Mouse (Mus musculus): ENCODE measurements at regions not wholly inside any gene's neighbourhood (a gene's known extent, or its start where the extent isn't known, plus 50 kb on each side); places are given as distances from the start of the nearest gene placed in this dataset.
A peak's percentile ranks its signal among the peaks of the same experiment; 100 is the strongest.

DNA sequence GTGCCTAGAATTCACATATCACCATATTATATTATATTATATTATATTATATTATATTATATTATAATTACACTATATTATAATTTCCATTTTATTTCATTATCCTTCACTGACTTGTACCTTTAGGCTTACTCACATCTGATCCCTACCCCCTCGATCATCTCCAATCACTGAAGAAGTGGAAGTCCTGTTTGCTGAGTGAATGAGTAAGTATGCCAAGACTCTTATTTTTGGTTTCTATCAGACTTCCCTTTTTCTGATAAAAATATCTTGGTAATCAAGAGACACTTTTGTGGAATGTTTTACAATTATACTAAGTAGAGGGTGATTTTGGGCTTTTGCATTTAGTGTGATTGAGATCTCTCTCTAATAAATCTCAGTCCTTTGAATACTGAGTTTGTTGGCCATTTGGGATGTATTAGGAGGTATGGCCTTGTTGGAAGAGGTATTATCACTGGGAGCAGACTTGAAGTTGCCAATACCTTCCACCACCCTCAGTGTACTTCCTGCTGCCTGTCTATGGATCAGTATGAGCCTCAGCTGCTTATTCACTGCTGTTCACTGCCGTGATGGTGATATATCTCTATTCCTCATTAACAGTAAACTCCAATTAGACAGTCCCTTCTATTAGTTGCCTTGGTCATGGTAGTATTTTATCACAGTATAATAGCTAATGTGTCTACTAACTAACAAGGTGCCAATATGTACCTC lies 665.3 kb downstream of the Adgrl2 start:
- no peak for DNase-seq (ENCODE audit: low read depth)
- TF ChIP-seq CTCF (IDR thresholded peaks at IDR 0.05; ENCODE audit: borderline replicate concordance, extremely low read depth, insufficient read depth, insufficient read length) (no peak), POLR2A (IDR thresholded peaks at IDR 0.05; ENCODE audit: borderline replicate concordance, extremely low read depth, insufficient read depth, insufficient read length, poor library complexity, severe bottlenecking) (no peak)

DNA sequence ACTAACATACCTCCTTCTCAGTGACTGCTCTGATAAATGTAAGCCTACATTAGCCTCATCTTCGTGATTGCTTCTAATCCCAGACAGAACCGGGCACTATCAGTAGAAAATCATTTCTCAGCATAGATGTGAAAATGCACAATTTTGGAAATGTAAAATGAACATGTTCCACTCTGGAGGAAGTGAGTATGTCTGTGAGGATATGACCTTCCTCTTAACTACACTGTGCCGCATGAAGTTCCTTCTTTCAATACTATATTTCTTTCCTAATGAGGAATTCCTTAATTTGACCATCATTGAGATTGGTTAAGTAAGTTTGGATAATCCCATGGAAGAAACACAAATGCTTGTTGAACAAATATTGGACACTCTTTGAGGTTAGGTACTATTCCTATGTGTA lies 668.5 kb downstream of the Adgrl2 start:
- DNase-seq (ENCODE audit: low read depth): no peak
- no peak for TF ChIP-seq CTCF (IDR thresholded peaks at IDR 0.05; ENCODE audit: borderline replicate concordance, extremely low read depth, insufficient read depth, insufficient read length)
- no peak for TF ChIP-seq POLR2A (IDR thresholded peaks at IDR 0.05; ENCODE audit: borderline replicate concordance, extremely low read depth, insufficient read depth, insufficient read length, poor library complexity, severe bottlenecking)

- TF ChIP-seq POLR2A (IDR thresholded peaks at IDR 0.05; ENCODE audit: borderline replicate concordance, extremely low read depth, insufficient read depth, insufficient read length, poor library complexity, severe bottlenecking) (no peak), CTCF (IDR thresholded peaks at IDR 0.05; ENCODE audit: borderline replicate concordance, extremely low read depth, insufficient read depth, insufficient read length) (no peak)
Measured at GRCm38 (mm10) chr3:148316198-148316597, 674.2 kb downstream of the Adgrl2 start.

GRCm38 (mm10) chr3:148315286-148315685 lies 675.1 kb downstream of the Adgrl2 start:
- DNase-seq (ENCODE audit: low read depth): peak; percentile 45
- no peak for TF ChIP-seq CTCF (IDR thresholded peaks at IDR 0.05; ENCODE audit: borderline replicate concordance, extremely low read depth, insufficient read depth, insufficient read length)
- TF ChIP-seq POLR2A (IDR thresholded peaks at IDR 0.05; ENCODE audit: borderline replicate concordance, extremely low read depth, insufficient read depth, insufficient read length, poor library complexity, severe bottlenecking): no peak

More at GRCm38 (mm10) chr3:148316198-148316597, 674.2 kb downstream of the Adgrl2 start:
- DNase-seq (ENCODE audit: low read depth): no peak

GRCm38 (mm10) chr3:148295515-148295914 lies 694.8 kb downstream of the Adgrl2 start:
- no peak for DNase-seq (ENCODE audit: low read depth)
- TF ChIP-seq CTCF (IDR thresholded peaks at IDR 0.05; ENCODE audit: borderline replicate concordance, extremely low read depth, insufficient read depth, insufficient read length) (no peak), POLR2A (IDR thresholded peaks at IDR 0.05; ENCODE audit: borderline replicate concordance, extremely low read depth, insufficient read depth, insufficient read length, poor library complexity, severe bottlenecking) (no peak)

GRCm38 (mm10) chr3:148278978-148279377 lies 711.4 kb downstream of the Adgrl2 start:
- no peak for TF ChIP-seq CTCF (IDR thresholded peaks at IDR 0.05; ENCODE audit: borderline replicate concordance, extremely low read depth, insufficient read depth, insufficient read length)
- no peak for TF ChIP-seq POLR2A (IDR thresholded peaks at IDR 0.05; ENCODE audit: borderline replicate concordance, extremely low read depth, insufficient read depth, insufficient read length, poor library complexity, severe bottlenecking)
- DNase-seq (ENCODE audit: low read depth): peak; percentile 28

- TF ChIP-seq POLR2A (IDR thresholded peaks at IDR 0.05; ENCODE audit: borderline replicate concordance, extremely low read depth, insufficient read depth, insufficient read length, poor library complexity, severe bottlenecking) (no peak), CTCF (IDR thresholded peaks at IDR 0.05; ENCODE audit: borderline replicate concordance, extremely low read depth, insufficient read depth, insufficient read length) (no peak)
- no peak for DNase-seq (ENCODE audit: low read depth)
Measured at GRCm38 (mm10) chr3:148272159-148272848, 718.1 kb downstream of the Adgrl2 start.

- DNase-seq (ENCODE audit: low read depth): no peak
- TF ChIP-seq CTCF (IDR thresholded peaks at IDR 0.05; ENCODE audit: borderline replicate concordance, extremely low read depth, insufficient read depth, insufficient read length) (no peak), POLR2A (IDR thresholded peaks at IDR 0.05; ENCODE audit: borderline replicate concordance, extremely low read depth, insufficient read depth, insufficient read length, poor library complexity, severe bottlenecking) (no peak)
Measured at GRCm38 (mm10) chr3:148268812-148269211, 721.5 kb downstream of the Adgrl2 start.

- no peak for DNase-seq (ENCODE audit: low read depth)
- TF ChIP-seq POLR2A (IDR thresholded peaks at IDR 0.05; ENCODE audit: borderline replicate concordance, extremely low read depth, insufficient read depth, insufficient read length, poor library complexity, severe bottlenecking): no peak
- no peak for TF ChIP-seq CTCF (IDR thresholded peaks at IDR 0.05; ENCODE audit: borderline replicate concordance, extremely low read depth, insufficient read depth, insufficient read length)
Measured at GRCm38 (mm10) chr3:148259211-148259610, 731.1 kb downstream of the Adgrl2 start.

GRCm38 (mm10) chr3:148248617-148249016 lies 741.7 kb downstream of the Adgrl2 start:
- no peak for TF ChIP-seq POLR2A (IDR thresholded peaks at IDR 0.05; ENCODE audit: borderline replicate concordance, extremely low read depth, insufficient read depth, insufficient read length, poor library complexity, severe bottlenecking)
- no peak for TF ChIP-seq CTCF (IDR thresholded peaks at IDR 0.05; ENCODE audit: borderline replicate concordance, extremely low read depth, insufficient read depth, insufficient read length)
- DNase-seq (ENCODE audit: low read depth): peak; percentile 68

DNA sequence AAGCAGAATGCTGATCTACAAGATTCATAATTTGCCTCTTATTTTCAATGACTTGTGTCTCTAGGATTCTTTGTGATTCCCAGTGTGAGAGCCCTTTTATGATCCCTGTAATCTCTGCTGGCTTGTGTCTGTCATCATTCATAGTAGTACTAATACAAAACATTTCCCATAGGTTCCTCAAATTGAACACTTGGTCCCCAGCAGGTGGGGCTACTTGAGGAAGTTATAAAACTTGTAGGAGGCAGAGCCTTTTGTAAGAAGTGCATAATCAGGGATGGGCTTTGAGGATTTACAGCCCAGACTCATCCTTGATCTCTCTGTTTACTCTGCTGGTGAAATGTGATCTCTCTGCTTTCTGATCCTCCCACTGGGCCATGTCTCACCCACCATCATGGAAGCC lies 743.6 kb downstream of the Adgrl2 start:
- DNase-seq (ENCODE audit: low read depth): no peak
- no peak for TF ChIP-seq CTCF (IDR thresholded peaks at IDR 0.05; ENCODE audit: borderline replicate concordance, extremely low read depth, insufficient read depth, insufficient read length)
- TF ChIP-seq POLR2A (IDR thresholded peaks at IDR 0.05; ENCODE audit: borderline replicate concordance, extremely low read depth, insufficient read depth, insufficient read length, poor library complexity, severe bottlenecking): no peak

- TF ChIP-seq CTCF (IDR thresholded peaks at IDR 0.05; ENCODE audit: borderline replicate concordance, extremely low read depth, insufficient read depth, insufficient read length) (no peak), POLR2A (IDR thresholded peaks at IDR 0.05; ENCODE audit: borderline replicate concordance, extremely low read depth, insufficient read depth, insufficient read length, poor library complexity, severe bottlenecking) (no peak)
- DNase-seq (ENCODE audit: low read depth): no peak
Measured at GRCm38 (mm10) chr3:148238093-148238492, 752.3 kb downstream of the Adgrl2 start.
